Comparison of ENCODE assay signal across 23 mouse cellular contexts in genomic region chr7:132060116-132060515, GRCm38 (mm10).
A peak's percentile ranks its signal among the peaks of the same experiment; 100 is the strongest.
DNase-seq lines count a peak whose midpoint lies in the region; ATAC-seq and TF ChIP-seq lines count a peak whose summit lies in the region.
"Had no signal": no experiment of that assay in that cellular context is flagged by ENCODE, and none has a peak within 500 bp of the region (broad histone marks: within the 10 kb centered on the region; RNA-seq: fewer than 3 reads in every experiment).

No protein-coding gene starts in this region.

- no peak overlapping the region for H3K9ac ChIP-seq in kidney, postnatal 0 days (ENCODE audit: low read depth, low read length)
- H3K9ac ChIP-seq: heart, embryonic 12.5 days; hindbrain, embryonic 13.5 days; intestine, embryonic 15.5 days; limb, embryonic 12.5 days; liver, embryonic 15.5 days; midbrain, embryonic 15.5 days; stomach, embryonic 15.5 days had no signal

- H3K4me2 ChIP-seq in kidney, postnatal 0 days (ENCODE audit: low read length): no peak overlapping the region
- H3K4me2 ChIP-seq: heart, embryonic 12.5 days; hindbrain, embryonic 13.5 days; intestine, embryonic 15.5 days; limb, embryonic 12.5 days; liver, embryonic 15.5 days; midbrain, embryonic 15.5 days; stomach, embryonic 15.5 days had no signal

- no peak overlapping the region for H3K4me3 ChIP-seq in kidney, postnatal 0 days (replicated peaks; ENCODE audit: low read depth, low read length)
- H3K4me3 ChIP-seq: gastrocnemius, adult 2 months; heart, embryonic 12.5 days; hindbrain, embryonic 13.5 days; intestine, embryonic 15.5 days; limb, embryonic 12.5 days; liver, embryonic 15.5 days; megakaryocyte, embryonic 14.5 days; midbrain, embryonic 15.5 days; stomach, embryonic 15.5 days had no signal

- WGBS in kidney, postnatal 0 days: 73% methylated on average over 7 of the region's 7 CpGs

- H3K27me3 ChIP-seq in kidney, postnatal 0 days (ENCODE audit: insufficient read depth, low read length): no peaks in the 10 kb centered on the region
- H3K27me3 ChIP-seq: hindbrain, embryonic 13.5 days; intestine, embryonic 15.5 days; limb, embryonic 12.5 days; liver, embryonic 15.5 days; megakaryocyte, embryonic 14.5 days; midbrain, embryonic 15.5 days; stomach, embryonic 15.5 days had no signal

- H3K9me3 ChIP-seq in kidney, postnatal 0 days (replicated peaks; ENCODE audit: low read length): no peaks in the 10 kb centered on the region
- H3K9me3 ChIP-seq: heart, embryonic 12.5 days; hindbrain, embryonic 13.5 days; intestine, embryonic 15.5 days; limb, embryonic 12.5 days; liver, embryonic 15.5 days; megakaryocyte, embryonic 14.5 days; midbrain, embryonic 15.5 days; stomach, embryonic 15.5 days had no signal

- no peak for ATAC-seq in kidney, postnatal 0 days (replicated peaks; ENCODE audit: low FRiP score, low read depth)
- ATAC-seq in erythroblast, adult 5-6 weeks (replicated peaks; ENCODE audit: low FRiP score, poor library complexity, severe bottlenecking): no peak
- ATAC-seq: activated CD4-positive, CD25-positive, alpha-beta regulatory T cell, adult 4 months; intestine, embryonic 15.5 days; midbrain, embryonic 15.5 days had no signal

- no peak for TF ChIP-seq CTCF in kidney, postnatal 0 days (IDR thresholded peaks at IDR 0.05; ENCODE audit: low read depth)

- no peaks in the 10 kb centered on the region for H3K4me1 ChIP-seq in kidney, postnatal 0 days (replicated peaks; ENCODE audit: insufficient read depth, low read length)
- H3K4me1 ChIP-seq: heart, embryonic 12.5 days; intestine, embryonic 15.5 days; liver, embryonic 15.5 days; megakaryocyte, embryonic 14.5 days; stomach, embryonic 15.5 days had no signal

- H3K27ac ChIP-seq in kidney, postnatal 0 days: no peak overlapping the region
- H3K27ac ChIP-seq: gastrocnemius, adult 2 months; hindbrain, embryonic 13.5 days; intestine, embryonic 15.5 days; limb, embryonic 12.5 days; liver, embryonic 15.5 days; midbrain, embryonic 15.5 days; stomach, embryonic 15.5 days had no signal

- H3K36me3 ChIP-seq in kidney, postnatal 0 days (ENCODE audit: insufficient read depth, low read length): no peaks in the 10 kb centered on the region
- H3K36me3 ChIP-seq: heart, embryonic 12.5 days; hindbrain, embryonic 13.5 days; intestine, embryonic 15.5 days; limb, embryonic 12.5 days; liver, embryonic 15.5 days; midbrain, embryonic 15.5 days; stomach, embryonic 15.5 days had no signal

- DNase-seq in kidney, postnatal 0 days (ENCODE audit: low spot score): peak; percentile 11
- DNase-seq in kidney, adult 11 months: no peak
- peak; percentile 45 for DNase-seq in testis, postnatal 10 days (ENCODE audit: low spot score)
- no peak for DNase-seq in testis, postnatal 14 days (ENCODE audit: low spot score)
- peak; percentile 36 for DNase-seq in embryo, embryonic 11 days
- peak; percentile 45 for DNase-seq in mesoderm, embryonic 11.5 days (ENCODE audit: low read depth, low spot score)
- no peak for DNase-seq in urinary bladder, postnatal 36 days (ENCODE audit: low spot score in 2 of 2)
- DNase-seq: cerebellum, adult 18-20 months; cerebellum, postnatal 25 days; gastrocnemius, adult 2 months; lung, postnatal 14 days; right cerebral cortex, postnatal 25 days; thymus, postnatal 25 days had no signal

Comparison
In these comparisons a context has a peak if more than half of its experiments do, and no peak if none do; other contexts are left out.
1. DNase-seq: peak in kidney, postnatal 0 days (single experiment), testis, postnatal 10 days (single experiment), embryo, embryonic 11 days (single experiment) and mesoderm, embryonic 11.5 days (single experiment); none in kidney, adult 11 months (single experiment), testis, postnatal 14 days (single experiment) and urinary bladder, postnatal 36 days (0 of 2).